Mouse (Mus musculus) spleen, postnatal 36 days (tissue): ENCODE measurements around the gene Oit1.

Source experiments
- DNase-seq, 2 experiments: peaks; one replicate each; pipeline ENCODE4 v3.0.0; 2022; ENCODE audit warnings: low spot score in 2 of 2, mixed read lengths in 1 of 2

Gene Oit1

GRCm38 (mm10) chr14:8378685-8379313 lies at the start of gene Oit1:
Gene Oit1 (minus strand): TSS chr14:8378754.
- no peak for DNase-seq

- DNase-seq = no peak
These were observed 44.3 kb upstream of the Oit1 start for GRCm38 (mm10) chr14:8422833-8423232.

GRCm38 (mm10) chr14:8421199-8421787 lies 42.7 kb upstream of the Oit1 start:
- no peak for DNase-seq

GRCm38 (mm10) chr14:8418610-8419009 lies 40.1 kb upstream of the Oit1 start:
- no peak for DNase-seq

GRCm38 (mm10) chr14:8405946-8406345 lies 27.4 kb upstream of the Oit1 start:
- no peak for DNase-seq

- no peak for DNase-seq
These were observed 24.8 kb upstream of the Oit1 start for GRCm38 (mm10) chr14:8403310-8403709.

- no peak for DNase-seq
These were observed 20.0 kb upstream of the Oit1 start for GRCm38 (mm10) chr14:8398507-8398906.

- no peak for DNase-seq
These were observed 17.2 kb upstream of the Oit1 start for GRCm38 (mm10) chr14:8395690-8396287.

- DNase-seq = no peak
These were observed 13.7 kb upstream of the Oit1 start for GRCm38 (mm10) chr14:8392181-8392825.

GRCm38 (mm10) chr14:8369394-8369793 lies 9.2 kb downstream of the Oit1 start:
- DNase-seq = no peak

GRCm38 (mm10) chr14:8368900-8369299 lies 9.7 kb downstream of the Oit1 start:
- DNase-seq = no peak

GRCm38 (mm10) chr14:8367727-8368520 lies 10.6 kb downstream of the Oit1 start:
- DNase-seq = no peak

GRCm38 (mm10) chr14:8367121-8367520 lies 11.4 kb downstream of the Oit1 start:
- DNase-seq = no peak

GRCm38 (mm10) chr14:8365833-8366232 lies 12.7 kb downstream of the Oit1 start:
- no peak for DNase-seq

GRCm38 (mm10) chr14:8356836-8357235 lies 21.7 kb downstream of the Oit1 start:
- DNase-seq = no peak

GRCm38 (mm10) chr14:8355999-8356501 lies 22.5 kb downstream of the Oit1 start:
- peak; percentile 9 to 18 for DNase-seq

- DNase-seq = no peak
These were observed 29.6 kb downstream of the Oit1 start for GRCm38 (mm10) chr14:8348927-8349326.

GRCm38 (mm10) chr14:8346255-8346997 lies 32.1 kb downstream of the Oit1 start:
- DNase-seq = peak; percentile 46 to 60

- no peak for DNase-seq
These were observed 33.0 kb downstream of the Oit1 start for GRCm38 (mm10) chr14:8345566-8345965.

GRCm38 (mm10) chr14:8342509-8343106 lies 35.9 kb downstream of the Oit1 start:
- no peak for DNase-seq

GRCm38 (mm10) chr14:8340226-8340625 lies 38.3 kb downstream of the Oit1 start:
- no peak for DNase-seq
